Mouse (Mus musculus): Measurements from ENCODE around the gene Bad.

DNA sequence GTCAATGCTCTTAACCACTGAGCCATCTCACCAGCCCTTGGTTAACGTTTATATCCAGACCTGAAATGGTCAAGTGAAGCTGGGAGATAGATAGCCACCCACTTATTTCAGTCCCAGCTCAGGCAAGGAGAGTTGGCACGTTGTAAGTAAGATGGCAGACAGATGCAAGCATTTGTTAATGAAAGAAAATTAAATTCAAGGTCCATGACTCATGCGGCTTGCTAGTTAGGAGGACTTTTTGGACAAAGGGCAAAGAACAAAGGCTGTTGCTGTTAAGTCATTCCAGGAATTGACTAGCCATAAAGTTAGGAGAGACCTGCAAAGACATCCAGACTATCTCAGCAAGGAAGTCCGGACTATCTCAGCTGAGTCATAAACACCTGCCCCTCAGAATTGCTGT lies 42.0 kb upstream of the Bad start:
- TF ChIP-seq POLR2A (IDR thresholded peaks at IDR 0.05; ENCODE audit: low read depth, low read length) (no peak), CTCF (IDR thresholded peaks at IDR 0.05; ENCODE audit: extremely low read depth, insufficient read depth, insufficient read length, insufficient replicate concordance) (no peak)
